Mouse (Mus musculus) left cerebral cortex, adult 18-20 months (tissue): ENCODE data around the gene Gm3739. TPM values are rescaled to one million over a fixed set of nuclear protein-coding genes. Genes with fewer than 3 reads are reported as not detected.
"Not testable (repeated sequence)": the region's sequence is repeated elsewhere in the genome, so short reads cannot be mapped to it uniquely, and the experiment has no call there.

Experiments used
- DNase-seq, 2 experiments: peaks; one replicate each; pipeline ENCODE4 v3.0.0; 2021 to 2022; ENCODE audit warnings: low spot score in 2 of 2, mixed read lengths in 1 of 2
- long read RNA-seq, 2 experiments: library from polyadenylated mRNA; stranded (forward); transcript quantifications; one replicate each; pipeline ENCODE4 v2.0.0; 2021
- total RNA-seq, 2 experiments: library from RNA; stranded (reverse); gene quantifications; 2 replicates each; pipeline ENCODE4 v1.2.3; 2021

Gm3739 gene
- total RNA-seq, result under 1 TPM in 1 of 2 experiments, not detected in 1; 0.42 TPM
- long read RNA-seq, experiment 1, result 0 reads
- long read RNA-seq, experiment 2, result 0 reads

DNA sequence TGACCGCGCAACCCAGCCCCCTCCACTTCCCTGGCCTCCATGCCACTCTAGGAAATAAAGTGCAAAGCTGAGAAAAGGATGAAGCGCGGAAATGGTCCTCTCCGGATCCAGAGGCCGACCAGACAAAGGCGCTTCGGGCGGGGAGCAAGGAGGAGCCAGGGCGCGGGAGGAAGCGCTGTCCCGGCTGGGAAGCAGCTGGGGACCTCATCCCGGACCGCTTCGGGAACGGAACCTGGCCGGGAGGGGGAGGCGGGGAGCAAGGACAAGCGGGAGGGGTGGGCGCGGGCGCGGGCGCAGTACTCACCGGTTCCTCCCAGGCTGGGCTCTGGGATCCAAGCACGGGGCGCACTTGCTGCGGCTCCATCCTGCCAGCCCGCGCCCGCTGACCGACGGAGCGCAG, at the start of gene Gm3739:
TSS of gene Gm3739 (minus strand) at position 389 of the 400 bp plus-strand sequence.
- peak; percentile 1 for DNase-seq

GRCm38 (mm10) chr14:7332295-7332694, 17.4 kb upstream of the Gm3739 start, which contains the start of gene Gm5797:
Gm5797 (minus strand) TSS chr14:7332395.
- DNase-seq, result not testable (repeated sequence)

DNA sequence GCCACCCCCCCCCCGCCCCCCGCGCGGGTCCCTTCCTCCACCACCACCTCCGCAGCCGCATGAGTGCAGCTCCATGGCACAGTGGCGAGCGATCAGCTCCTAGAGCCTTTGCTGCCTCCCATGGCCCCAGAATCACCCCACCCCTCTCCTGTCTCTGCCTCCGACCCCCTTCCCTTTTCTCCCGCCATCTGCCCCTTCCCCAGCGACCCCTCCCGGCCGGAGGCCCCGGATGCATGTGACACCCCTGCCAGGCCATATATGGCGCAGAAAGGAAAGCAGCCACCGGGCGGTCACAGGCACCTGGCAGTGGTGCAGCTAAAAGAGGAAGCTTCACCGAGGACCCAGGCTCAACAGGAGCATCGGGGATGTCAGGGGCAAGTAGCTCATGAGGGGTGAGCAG, 244 bp upstream of the Gm3739 start:
- DNase-seq, result peak in 1 of 2 experiments; percentile 1

DNA sequence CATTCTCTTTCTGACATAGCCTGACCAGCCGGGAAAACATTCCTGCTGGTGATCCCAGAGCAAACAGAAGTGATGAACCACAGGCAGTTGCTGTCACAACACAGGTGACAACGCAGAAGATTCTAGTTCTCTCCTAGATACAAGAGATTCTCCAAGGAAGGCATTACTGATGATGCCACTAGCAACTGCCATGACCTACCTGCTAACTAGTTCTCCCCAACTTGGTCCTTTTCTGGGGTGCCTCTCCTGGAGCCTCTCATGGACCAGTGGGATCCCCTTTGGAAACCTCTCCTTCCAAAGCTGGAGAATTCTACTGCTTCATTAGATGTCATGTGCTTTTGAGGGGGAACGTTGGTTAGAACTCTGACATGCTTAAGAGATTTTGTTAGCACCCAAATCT, 50.2 kb downstream of the Gm3739 start, which contains the start of gene Gm3727:
TSS of gene Gm3727 (minus strand) at position 101 of the 400 bp plus-strand sequence.
- not testable (repeated sequence) for DNase-seq

Other genes with a start within 250 kb of the Gm3739 start
- gene Gm3696, start 214.4 kb downstream of the Gm3739 start, total RNA-seq, result 1 to 10 TPM; 1.9 to 2.5 TPM
- not detected for gene Gm6676, start 189.6 kb downstream of the Gm3739 start, total RNA-seq
- 1 to 10 TPM; 1.2 to 1.4 TPM for gene Gm3512, start 140.5 kb downstream of the Gm3739 start, total RNA-seq
- not detected for gene Gm16434, start 120.5 kb downstream of the Gm3739 start, total RNA-seq
- not detected for gene Gm3727, start 50.3 kb downstream of the Gm3739 start, total RNA-seq
- gene Gm5797, start 17.3 kb upstream of the Gm3739 start, total RNA-seq, result not detected
- not detected for gene Gm8374, start 50.1 kb upstream of the Gm3739 start, total RNA-seq
- not detected for gene Gm3755, start 135.9 kb upstream of the Gm3739 start, total RNA-seq
- under 1 TPM in 1 of 2 experiments, not detected in 1; 0.95 TPM for gene Gm3752, start 168.7 kb upstream of the Gm3739 start, total RNA-seq